ENCODE assay signal across 16 mouse cellular contexts in the genomic region with DNA sequence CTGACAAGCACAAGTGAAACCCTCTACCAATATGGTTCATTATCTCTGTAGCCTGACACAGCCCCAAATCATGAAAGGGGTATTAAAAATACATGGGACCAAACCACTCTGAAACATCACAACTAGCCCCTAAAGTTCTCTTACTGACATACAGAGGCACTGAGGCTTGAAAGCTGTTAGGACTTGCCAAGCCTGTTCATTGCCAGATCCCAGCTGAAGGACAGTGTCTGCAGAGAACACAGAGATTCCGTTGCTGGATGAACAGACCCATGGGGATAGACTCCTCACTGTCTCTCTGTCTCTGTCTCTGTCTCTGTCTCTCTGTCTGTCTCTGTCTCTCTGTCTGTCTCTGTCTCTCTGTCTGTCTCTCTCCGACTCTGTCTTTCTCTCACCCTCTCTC.
"Had no signal": no experiment of that assay in that cellular context is flagged by ENCODE, and none has a peak within 500 bp of the region (broad histone marks: within the 10 kb centered on the region; RNA-seq: fewer than 3 reads in every experiment).

No protein-coding gene starts in this region.

- H3K4me1 ChIP-seq: liver, embryonic 13.5 days; midbrain, embryonic 15.5 days; neural tube, embryonic 13.5 days; stomach, embryonic 15.5 days had no signal

- H3K4me2 ChIP-seq: liver, embryonic 13.5 days; midbrain, embryonic 11.5 days; midbrain, embryonic 15.5 days; neural tube, embryonic 13.5 days; stomach, embryonic 15.5 days had no signal

- H3K27me3 ChIP-seq: liver, embryonic 13.5 days; midbrain, embryonic 15.5 days; neural tube, embryonic 13.5 days; stomach, embryonic 15.5 days had no signal

- H3K9me3 ChIP-seq: liver, embryonic 13.5 days; midbrain, embryonic 15.5 days; neural tube, embryonic 13.5 days; stomach, embryonic 15.5 days had no signal

- H3K9ac ChIP-seq: liver, embryonic 13.5 days; midbrain, embryonic 15.5 days; neural tube, embryonic 13.5 days; stomach, embryonic 15.5 days had no signal

- H3K27ac ChIP-seq: liver, embryonic 13.5 days; midbrain, embryonic 15.5 days; neural tube, embryonic 13.5 days; stomach, embryonic 15.5 days had no signal

- H3K4me3 ChIP-seq: liver, embryonic 13.5 days; midbrain, embryonic 15.5 days; myocyte; neural tube, embryonic 13.5 days; stomach, embryonic 15.5 days had no signal

- ATAC-seq: midbrain, embryonic 15.5 days had no signal

- DNase-seq: kidney, adult 9 months; kidney, postnatal 14 days; kidney, postnatal 4 days; liver, embryonic 13.5 days; lung, adult 2 months; lung, postnatal 14 days; lung, postnatal 4 days; retina, postnatal 1 day; right cerebral cortex, postnatal 25 days; spleen, adult 18-20 months; thymus, postnatal 36 days had no signal

- H3K36me3 ChIP-seq: liver, embryonic 13.5 days; midbrain, embryonic 15.5 days; neural tube, embryonic 13.5 days; stomach, embryonic 15.5 days had no signal
